Comparison of ENCODE assay signal across 25 mouse cellular contexts in the genomic region with DNA sequence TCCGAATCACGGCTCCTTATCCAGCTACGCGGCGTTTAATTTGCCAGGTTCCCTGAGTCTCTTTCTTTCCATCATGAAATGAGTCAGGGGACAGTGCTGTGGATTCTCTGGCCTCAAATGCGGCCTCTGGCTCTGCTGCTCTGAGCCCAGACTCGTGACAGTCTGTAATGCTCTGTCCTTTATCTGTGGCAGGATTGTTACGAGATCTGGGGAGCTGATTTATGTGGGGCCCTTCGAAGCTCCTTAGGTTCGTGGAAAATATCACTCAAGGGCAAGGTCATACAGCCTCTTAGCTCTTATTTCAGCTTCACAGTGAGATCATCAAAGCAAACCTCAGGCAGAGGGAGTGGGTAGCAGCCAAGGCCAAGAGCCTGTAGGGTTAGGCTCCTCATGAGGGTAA. TPM values are rescaled to one million over a fixed set of nuclear protein-coding genes. Genes with fewer than 3 reads are reported as not detected.
A peak's percentile ranks its signal among the peaks of the same experiment; 100 is the strongest.
DNase-seq lines count a peak whose midpoint lies in the region; ATAC-seq and TF ChIP-seq lines count a peak whose summit lies in the region.
"Had no signal": no experiment of that assay in that cellular context is flagged by ENCODE, and none has a peak within 500 bp of the region (broad histone marks: within the 10 kb centered on the region; RNA-seq: fewer than 3 reads in every experiment).

No protein-coding gene starts in this region.

- H3K27me3 ChIP-seq in stomach, postnatal 0 days (ENCODE audit: control insufficient read depth, insufficient read depth, low read length): no peaks in the 10 kb centered on the region
- H3K27me3 ChIP-seq: forebrain, embryonic 15.5 days had no signal

- no peak overlapping the region for H3K27ac ChIP-seq in stomach, postnatal 0 days (replicated peaks)
- H3K27ac ChIP-seq: embryonic facial prominence, embryonic 13.5 days; forebrain, embryonic 12.5 days; forebrain, embryonic 15.5 days; heart, embryonic 15.5 days; hindbrain, embryonic 14.5 days; hindbrain, postnatal 0 days; intestine, embryonic 15.5 days had no signal

- DNase-seq in adrenal gland, adult 2 months: peak; percentile 58
- DNase-seq in adrenal gland, postnatal 10 days: no peak
- DNase-seq in adrenal gland, postnatal 36 days: peak; percentile 43 to 44
- no peak for DNase-seq in stomach, postnatal 0 days (ENCODE audit: low spot score)
- DNase-seq in heart, postnatal 25 days (ENCODE audit: low spot score): no peak
- DNase-seq: B cell, adult 2 months; cerebellum, adult 18-20 months; cerebellum, adult 9-10 months; cerebellum, postnatal 14 days; gastrocnemius, postnatal 25 days; heart, adult 18-20 months; heart, postnatal 10 days; heart, postnatal 4 days; kidney, adult 11 months had no signal

- peak; percentile 49 for ATAC-seq in CD4-positive, CD25-positive, alpha-beta regulatory T cell, adult 4 months
- peak; percentile 17 for ATAC-seq in inflammation-experienced regulatory T-cells, adult 6 months
- ATAC-seq in stomach, postnatal 0 days (ENCODE audit: low FRiP score, low TSS enrichment): no peak
- ATAC-seq: forebrain, embryonic 15.5 days; intestine, embryonic 15.5 days had no signal

- H3K4me2 ChIP-seq in stomach, postnatal 0 days (replicated peaks; ENCODE audit: low read depth): no peak overlapping the region
- H3K4me2 ChIP-seq: embryonic facial prominence, embryonic 13.5 days; forebrain, embryonic 12.5 days; forebrain, embryonic 15.5 days; heart, embryonic 12.5 days; heart, embryonic 15.5 days; hindbrain, embryonic 14.5 days; intestine, embryonic 15.5 days had no signal

- 70% methylated on average over 10 of the region's 10 CpGs for WGBS in stomach, postnatal 0 days

- H3K4me3 ChIP-seq in stomach, postnatal 0 days (ENCODE audit: low read depth, low read length): no peak overlapping the region
- H3K4me3 ChIP-seq: embryonic facial prominence, embryonic 13.5 days; erythroblast, embryonic 14.5 days; forebrain, embryonic 12.5 days; forebrain, embryonic 15.5 days; heart, embryonic 12.5 days; heart, embryonic 15.5 days; intestine, embryonic 15.5 days had no signal

- no peaks in the 10 kb centered on the region for H3K36me3 ChIP-seq in stomach, postnatal 0 days (ENCODE audit: control insufficient read depth, insufficient read depth, low read length)
- H3K36me3 ChIP-seq: embryonic facial prominence, embryonic 13.5 days; forebrain, embryonic 12.5 days; forebrain, embryonic 15.5 days; heart, embryonic 12.5 days; heart, embryonic 15.5 days; intestine, embryonic 15.5 days had no signal

- no peak for TF ChIP-seq CTCF in stomach, postnatal 0 days (IDR thresholded peaks at IDR 0.05; ENCODE audit: low read depth)

- H3K9ac ChIP-seq in stomach, postnatal 0 days (ENCODE audit: low read length): no peak overlapping the region
- H3K9ac ChIP-seq: embryonic facial prominence, embryonic 13.5 days; forebrain, embryonic 12.5 days; forebrain, embryonic 15.5 days; heart, embryonic 12.5 days; heart, embryonic 15.5 days; hindbrain, embryonic 14.5 days; intestine, embryonic 15.5 days had no signal

- intact Hi-C loops in heart, postnatal 25 days (cut with DNase I): no loop called here

- no peaks in the 10 kb centered on the region for H3K4me1 ChIP-seq in stomach, postnatal 0 days (replicated peaks; ENCODE audit: control insufficient read depth, insufficient read depth)
- H3K4me1 ChIP-seq: forebrain, embryonic 12.5 days; forebrain, embryonic 15.5 days; heart, embryonic 12.5 days; heart, embryonic 15.5 days; intestine, embryonic 15.5 days had no signal

- TF ChIP-seq EP300 in stomach, postnatal 0 days (optimal IDR thresholded peaks at IDR 0.05): no peak

- no peaks in the 10 kb centered on the region for H3K9me3 ChIP-seq in stomach, postnatal 0 days (ENCODE audit: control insufficient read depth, low read length)
- H3K9me3 ChIP-seq: forebrain, embryonic 15.5 days had no signal

RNA-seq across cellular contexts. Expression of gene Runx3, which starts 6.2 kb away (rescaled TPM):
- total RNA-seq in adrenal gland, adult 2 months (2021): 1 to 10 TPM; 3.1 to 4.0 TPM
- polyA plus RNA-seq in adrenal gland, adult 2 months (2012; rRNA removed): 3.4 and 4.7 TPM in 2 replicates
- total RNA-seq in adrenal gland, postnatal 10 days (2021): 1 to 10 TPM; 2.9 to 3.2 TPM
- polyA plus RNA-seq in CD4-positive, CD25-positive, alpha-beta regulatory T cell, adult 4 months (2017; shearing (Covaris generic)): 10 to 100 TPM in 1 of 2 experiments, 1 to 10 TPM in 1; 9.8 to 11.2 TPM
- 1 to 10 TPM; 2.0 to 3.9 TPM for total RNA-seq in adrenal gland, postnatal 36 days (2021)
- polyA plus RNA-seq in inflammation-experienced regulatory T-cells, adult 6 months (2017; shearing (Covaris generic)): 10 to 100 TPM in 2 of 3 experiments, 1 to 10 TPM in 1; 9.2 to 26.5 (median 11.1) TPM
- polyA plus RNA-seq in stomach, postnatal 0 days (2015; fragmentation: Nextera tagmentation; extraction: Ambion mirVana): 0.13 and 0.25 TPM in 2 replicates
- total RNA-seq in heart, postnatal 25 days (2021): under 1 TPM; 0.31 to 0.50 TPM
- total RNA-seq: hindbrain, postnatal 0 days had no signal
- polyA plus RNA-seq: forebrain, embryonic 15.5 days; hindbrain, embryonic 14.5 days; hindbrain, postnatal 0 days had no signal

Comparison
In these comparisons a context has a peak if more than half of its experiments do, and no peak if none do; other contexts are left out.
1. DNase-seq: peak in adrenal gland, adult 2 months (single experiment) and adrenal gland, postnatal 36 days (2 of 2); none in adrenal gland, postnatal 10 days (single experiment), stomach, postnatal 0 days (single experiment) and heart, postnatal 25 days (single experiment).